Mouse (Mus musculus): ENCODE results near the gene Taf4. TPM values are rescaled to one million over a fixed set of nuclear protein-coding genes. Genes with fewer than 3 reads are reported as not detected.

Taf4 gene
- polyA plus RNA-seq, 1 experiment = 8.9 TPM

- H3K4me3 ChIP-seq (ENCODE audit: insufficient read depth, low read depth, low read length) = no peak overlapping the region
- WGBS = 54% methylated on average over 3 of the region's 3 CpGs
- H3K27me3 ChIP-seq (replicated peaks; ENCODE audit: control insufficient read depth, insufficient read depth, low read length) = no peaks in the 10 kb centered on the region
- no peak overlapping the region for H3K27ac ChIP-seq (ENCODE audit: insufficient read depth, low read depth, low read length)
- no peaks in the 10 kb centered on the region for H3K36me3 ChIP-seq (ENCODE audit: control insufficient read depth, insufficient read depth, low read length)
- TF ChIP-seq POLR2A (IDR thresholded peaks at IDR 0.05; ENCODE audit: low read depth, low read length) = no peak
- H3K4me1 ChIP-seq (ENCODE audit: control insufficient read depth, insufficient read depth, low read length) = no peaks in the 10 kb centered on the region
- no peak for DNase-seq
Observed at GRCm38 (mm10) chr2:179891048-179891447, 85.4 kb downstream of the Taf4 start.

DNA sequence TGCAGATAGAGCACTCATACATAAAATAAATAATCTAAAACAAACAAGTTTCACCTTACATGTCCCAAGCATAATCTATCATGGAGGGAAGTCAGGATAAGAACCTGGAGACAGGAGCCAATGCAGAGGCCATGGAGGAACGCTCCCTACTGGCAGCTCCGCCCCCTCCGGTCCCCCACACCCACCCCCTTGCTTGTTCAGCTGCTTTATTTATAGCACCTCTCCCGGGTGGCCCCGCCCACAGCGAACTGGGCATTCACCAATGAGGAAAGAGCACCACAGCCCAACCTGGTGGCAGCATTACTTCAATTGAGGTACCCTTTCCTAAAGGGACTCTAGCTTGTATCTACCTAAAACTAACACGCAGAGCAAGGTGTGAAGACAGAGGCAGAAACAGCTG, 91.9 kb downstream of the Taf4 start:
- H3K27ac ChIP-seq (ENCODE audit: insufficient read depth, low read depth, low read length) = no peak overlapping the region
- 38% methylated on average over 7 of the region's 7 CpGs for WGBS
- no peak overlapping the region for H3K4me3 ChIP-seq (ENCODE audit: insufficient read depth, low read depth, low read length)
- H3K36me3 ChIP-seq (ENCODE audit: control insufficient read depth, insufficient read depth, low read length) = no peaks in the 10 kb centered on the region
- H3K4me1 ChIP-seq (ENCODE audit: control insufficient read depth, insufficient read depth, low read length) = no peaks in the 10 kb centered on the region
- TF ChIP-seq CTCF (conservative IDR thresholded peaks at IDR 0.05; ENCODE audit: insufficient read depth, insufficient read length, low read depth, low read length) (no peak), POLR2A (IDR thresholded peaks at IDR 0.05; ENCODE audit: low read depth, low read length) (no peak)
- no peaks in the 10 kb centered on the region for H3K27me3 ChIP-seq (replicated peaks; ENCODE audit: control insufficient read depth, insufficient read depth, low read length)
- DNase-seq = no peak

GRCm38 (mm10) chr2:179877551-179878215, 98.8 kb downstream of the Taf4 start:
- peak; percentile 26 for DNase-seq
- TF ChIP-seq CTCF (conservative IDR thresholded peaks at IDR 0.05; ENCODE audit: insufficient read depth, insufficient read length, low read depth, low read length) = peak; percentile 59
- TF ChIP-seq POLR2A (IDR thresholded peaks at IDR 0.05; ENCODE audit: low read depth, low read length) = no peak

DNA sequence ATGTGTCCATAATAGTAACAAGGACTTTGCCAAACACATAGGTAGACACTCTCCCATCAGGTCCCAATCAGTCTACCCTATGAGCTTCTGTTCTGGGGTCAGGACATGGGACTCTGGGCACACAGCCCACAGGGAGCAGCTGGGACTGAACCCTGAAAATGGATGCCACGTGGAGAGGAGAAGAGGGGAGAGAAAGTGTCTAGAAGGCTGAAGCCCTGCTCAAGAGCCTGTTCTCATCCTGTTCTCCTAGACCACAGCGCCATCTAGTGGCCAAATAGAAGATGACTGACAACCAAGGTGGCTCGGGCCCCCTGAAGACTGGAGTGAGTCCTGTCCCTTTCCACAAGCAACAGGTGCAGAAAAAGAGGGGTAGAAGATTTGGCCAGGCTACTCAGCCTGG, 101.3 kb downstream of the Taf4 start:
- Histone ChIP-seq H3K27ac (ENCODE audit: insufficient read depth, low read depth, low read length) (no peak overlapping the region), H3K36me3 (ENCODE audit: control insufficient read depth, insufficient read depth, low read length) (no peaks in the 10 kb centered on the region), H3K27me3 (replicated peaks; ENCODE audit: control insufficient read depth, insufficient read depth, low read length) (no peaks in the 10 kb centered on the region), H3K4me3 (ENCODE audit: insufficient read depth, low read depth, low read length) (no peak overlapping the region), H3K4me1 (ENCODE audit: control insufficient read depth, insufficient read depth, low read length) (no peaks in the 10 kb centered on the region)
- TF ChIP-seq CTCF (conservative IDR thresholded peaks at IDR 0.05; ENCODE audit: insufficient read depth, insufficient read length, low read depth, low read length) (peak; percentile 85), POLR2A (IDR thresholded peaks at IDR 0.05; ENCODE audit: low read depth, low read length) (no peak)
- DNase-seq = peak; percentile 60
- WGBS = 3% methylated on average over 3 of the region's 3 CpGs

More at GRCm38 (mm10) chr2:179877551-179878215, 98.8 kb downstream of the Taf4 start:
- Histone ChIP-seq H3K4me3 (ENCODE audit: insufficient read depth, low read depth, low read length) (no peak overlapping the region), H3K4me1 (ENCODE audit: control insufficient read depth, insufficient read depth, low read length) (no peaks in the 10 kb centered on the region), H3K36me3 (ENCODE audit: control insufficient read depth, insufficient read depth, low read length) (no peaks in the 10 kb centered on the region), H3K27ac (ENCODE audit: insufficient read depth, low read depth, low read length) (no peak overlapping the region), H3K27me3 (replicated peaks; ENCODE audit: control insufficient read depth, insufficient read depth, low read length) (no peaks in the 10 kb centered on the region)
- WGBS = 65% methylated on average over 9 of the region's 9 CpGs

DNA sequence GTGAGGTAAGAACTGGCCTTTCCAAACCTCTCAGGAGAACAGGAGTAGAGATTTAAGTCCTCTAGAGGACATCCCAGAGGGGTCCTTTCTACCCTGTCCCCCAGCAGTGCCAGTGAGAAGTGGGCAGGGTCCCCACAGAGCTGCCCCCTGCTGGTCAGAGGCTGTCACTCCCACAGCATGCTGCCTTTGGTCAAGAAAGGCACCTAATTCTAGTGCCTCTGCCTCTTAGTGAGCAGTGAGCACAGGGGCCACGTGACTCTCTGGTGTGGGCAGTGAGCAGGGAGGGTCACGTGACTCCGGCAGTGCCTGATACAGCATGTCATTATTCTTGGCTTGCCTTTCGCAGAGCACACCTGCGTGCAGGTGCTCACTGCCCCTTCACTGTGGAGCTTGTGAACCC, 103.1 kb downstream of the Taf4 start:
- no peaks in the 10 kb centered on the region for H3K36me3 ChIP-seq (ENCODE audit: control insufficient read depth, insufficient read depth, low read length)
- no peaks in the 10 kb centered on the region for H3K27me3 ChIP-seq (replicated peaks; ENCODE audit: control insufficient read depth, insufficient read depth, low read length)
- peak; percentile 61 for DNase-seq
- 33% methylated on average over 5 of the region's 5 CpGs for WGBS
- no peak overlapping the region for H3K4me3 ChIP-seq (ENCODE audit: insufficient read depth, low read depth, low read length)
- no peak overlapping the region for H3K27ac ChIP-seq (ENCODE audit: insufficient read depth, low read depth, low read length)
- TF ChIP-seq POLR2A (IDR thresholded peaks at IDR 0.05; ENCODE audit: low read depth, low read length) (no peak), CTCF (conservative IDR thresholded peaks at IDR 0.05; ENCODE audit: insufficient read depth, insufficient read length, low read depth, low read length) (peak; percentile 52)
- no peaks in the 10 kb centered on the region for H3K4me1 ChIP-seq (ENCODE audit: control insufficient read depth, insufficient read depth, low read length)

GRCm38 (mm10) chr2:179872724-179873123, 103.7 kb downstream of the Taf4 start:
- Histone ChIP-seq H3K36me3 (ENCODE audit: control insufficient read depth, insufficient read depth, low read length) (no peaks in the 10 kb centered on the region), H3K4me1 (ENCODE audit: control insufficient read depth, insufficient read depth, low read length) (no peaks in the 10 kb centered on the region), H3K4me3 (ENCODE audit: insufficient read depth, low read depth, low read length) (no peak overlapping the region), H3K27me3 (replicated peaks; ENCODE audit: control insufficient read depth, insufficient read depth, low read length) (no peaks in the 10 kb centered on the region), H3K27ac (ENCODE audit: insufficient read depth, low read depth, low read length) (no peak overlapping the region)
- no peak for TF ChIP-seq POLR2A (IDR thresholded peaks at IDR 0.05; ENCODE audit: low read depth, low read length)
- no peak; the same call in 1 of the 2 replicates for TF ChIP-seq CTCF (conservative IDR thresholded peaks at IDR 0.05; ENCODE audit: insufficient read depth, insufficient read length, low read depth, low read length)
- 64% methylated on average over 5 of the region's 5 CpGs for WGBS
- DNase-seq = peak; percentile 21

DNA sequence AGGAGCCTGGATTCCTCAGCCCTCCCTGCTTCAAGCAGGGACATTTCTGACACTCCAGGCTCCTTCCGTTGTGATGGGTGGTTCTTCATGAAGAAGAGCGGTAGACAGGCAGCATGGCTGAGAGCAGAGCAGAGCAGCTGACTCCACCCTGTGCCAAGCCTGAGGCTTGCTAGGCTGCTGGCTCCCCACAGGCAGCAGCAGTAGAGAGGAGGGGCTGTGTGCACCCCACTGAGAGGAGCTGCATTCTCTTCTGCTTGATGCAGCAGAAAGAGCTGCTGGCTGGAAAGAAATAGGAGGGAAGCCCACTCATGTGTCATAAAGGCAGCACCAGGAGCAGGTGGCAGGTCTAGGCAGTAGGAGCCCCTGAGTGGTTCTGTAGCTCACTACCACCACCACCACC, 106.6 kb downstream of the Taf4 start:
- no peaks in the 10 kb centered on the region for H3K27me3 ChIP-seq (replicated peaks; ENCODE audit: control insufficient read depth, insufficient read depth, low read length)
- no peaks in the 10 kb centered on the region for H3K36me3 ChIP-seq (ENCODE audit: control insufficient read depth, insufficient read depth, low read length)
- no peaks in the 10 kb centered on the region for H3K4me1 ChIP-seq (ENCODE audit: control insufficient read depth, insufficient read depth, low read length)
- TF ChIP-seq POLR2A (IDR thresholded peaks at IDR 0.05; ENCODE audit: low read depth, low read length) (no peak), CTCF (conservative IDR thresholded peaks at IDR 0.05; ENCODE audit: insufficient read depth, insufficient read length, low read depth, low read length) (no peak)
- H3K27ac ChIP-seq (ENCODE audit: insufficient read depth, low read depth, low read length) = no peak overlapping the region
- H3K4me3 ChIP-seq (ENCODE audit: insufficient read depth, low read depth, low read length) = no peak overlapping the region
- 58% methylated on average over 2 of the region's 2 CpGs for WGBS
- DNase-seq = no peak

All from kidney, adult 2 months (tissue).